In genomic region chr13:13919396-13919795, GRCm38 (mm10) we compare ENCODE assay signal across 28 mouse cellular contexts.
"Had no signal": no experiment of that assay in that cellular context is flagged by ENCODE, and none has a peak within 500 bp of the region (broad histone marks: within the 10 kb centered on the region; RNA-seq: fewer than 3 reads in every experiment).

No protein-coding gene starts in this region.

- H3K4me3 ChIP-seq: embryonic facial prominence, embryonic 10.5 days; embryonic facial prominence, embryonic 12.5 days; embryonic facial prominence, embryonic 13.5 days; embryonic facial prominence, embryonic 15.5 days; erythroblast, embryonic 14.5 days; forebrain, embryonic 10.5 days; forebrain, embryonic 12.5 days; forebrain, embryonic 13.5 days; forebrain, embryonic 15.5 days; gastrocnemius, adult 2 months had no signal

- DNase-seq: cerebellum, adult 18-20 months; cerebellum, adult 2 months; cerebellum, adult 8-10 months; cerebellum, adult 9-10 months; cerebellum, adult 9-11 months; cerebellum, postnatal 10 days; cerebellum, postnatal 14 days; cerebellum, postnatal 25 days; cerebellum, postnatal 36 days; embryo, embryonic 11 days; forebrain, postnatal 0 days; gastrocnemius, adult 2 months; gastrocnemius, postnatal 10 days; gastrocnemius, postnatal 14 days; gastrocnemius, postnatal 25 days; gastrocnemius, postnatal 36 days; heart, adult 11 months had no signal

- ATAC-seq: forebrain, embryonic 13.5 days; forebrain, embryonic 14.5 days; forebrain, embryonic 15.5 days; forebrain, embryonic 16.5 days; forebrain, postnatal 0 days had no signal

- H3K9ac ChIP-seq: embryonic facial prominence, embryonic 12.5 days; embryonic facial prominence, embryonic 13.5 days; embryonic facial prominence, embryonic 15.5 days; forebrain, embryonic 12.5 days; forebrain, embryonic 13.5 days; forebrain, embryonic 15.5 days; forebrain, postnatal 0 days had no signal

- H3K4me2 ChIP-seq: embryonic facial prominence, embryonic 12.5 days; embryonic facial prominence, embryonic 13.5 days; embryonic facial prominence, embryonic 15.5 days; forebrain, embryonic 12.5 days; forebrain, embryonic 13.5 days; forebrain, embryonic 15.5 days had no signal

- H3K27ac ChIP-seq: embryonic facial prominence, embryonic 10.5 days; embryonic facial prominence, embryonic 12.5 days; embryonic facial prominence, embryonic 13.5 days; embryonic facial prominence, embryonic 15.5 days; forebrain, embryonic 10.5 days; forebrain, embryonic 12.5 days; forebrain, embryonic 13.5 days; forebrain, embryonic 15.5 days; gastrocnemius, adult 2 months had no signal

- H3K4me1 ChIP-seq: embryonic facial prominence, embryonic 10.5 days; embryonic facial prominence, embryonic 12.5 days; embryonic facial prominence, embryonic 13.5 days; embryonic facial prominence, embryonic 15.5 days; forebrain, embryonic 10.5 days; forebrain, embryonic 12.5 days; forebrain, embryonic 13.5 days; forebrain, embryonic 15.5 days had no signal

- H3K27me3 ChIP-seq: embryonic facial prominence, embryonic 12.5 days; embryonic facial prominence, embryonic 13.5 days; embryonic facial prominence, embryonic 15.5 days; forebrain, embryonic 12.5 days; forebrain, embryonic 13.5 days; forebrain, embryonic 15.5 days had no signal

- H3K9me3 ChIP-seq: embryonic facial prominence, embryonic 10.5 days; embryonic facial prominence, embryonic 12.5 days; embryonic facial prominence, embryonic 13.5 days; embryonic facial prominence, embryonic 15.5 days; forebrain, embryonic 10.5 days; forebrain, embryonic 12.5 days; forebrain, embryonic 13.5 days; forebrain, embryonic 15.5 days had no signal

- H3K36me3 ChIP-seq: embryonic facial prominence, embryonic 10.5 days; embryonic facial prominence, embryonic 12.5 days; embryonic facial prominence, embryonic 13.5 days; embryonic facial prominence, embryonic 15.5 days; forebrain, embryonic 10.5 days; forebrain, embryonic 12.5 days; forebrain, embryonic 15.5 days had no signal
